Mouse (Mus musculus): ENCODE measurements around the gene Kcnh7. TPM values are rescaled to one million over a fixed set of nuclear protein-coding genes. Genes with fewer than 3 reads are reported as not detected.
"Not testable (repeated sequence)": the region's sequence is repeated elsewhere in the genome, so short reads cannot be mapped to it uniquely, and the experiment has no call there.

Kcnh7 gene
- polyA plus RNA-seq, 1 experiment from 2014 or later = 0.12 TPM

- 68% methylated on average over 6 of the region's 6 CpGs for WGBS (ENCODE audit: insufficient replicate concordance)
- no peak for ATAC-seq
Measured at GRCm38 (mm10) chr2:62717270-62717669, 466.8 kb downstream of the Kcnh7 start.

GRCm38 (mm10) chr2:62715260-62715659 is 468.8 kb downstream of the Kcnh7 start:
- Histone ChIP-seq H3K9ac (replicated peaks) (no peak overlapping the region), H3K9me3 (ENCODE audit: low read length) (no peaks in the 10 kb centered on the region), H3K4me3 (ENCODE audit: low read depth, low read length) (no peak overlapping the region), H3K27ac (ENCODE audit: low read depth) (no peak overlapping the region), H3K4me2 (ENCODE audit: low read depth, low read length) (no peak overlapping the region), H3K36me3 (replicated peaks; ENCODE audit: insufficient read depth, low read length) (no peaks in the 10 kb centered on the region), H3K4me1 (ENCODE audit: insufficient read depth) (no peaks in the 10 kb centered on the region), H3K27me3 (ENCODE audit: insufficient read depth, low read length) (no peaks in the 10 kb centered on the region)
- TF ChIP-seq EP300 (IDR thresholded peaks at IDR 0.05; ENCODE audit: low read depth) = no peak
- TF ChIP-seq CTCF (IDR thresholded peaks at IDR 0.05; ENCODE audit: low read depth) = no peak
- no peak for ATAC-seq
- no peak for DNase-seq
- 64% methylated on average over 4 of the region's 4 CpGs for WGBS (ENCODE audit: insufficient replicate concordance)

More at GRCm38 (mm10) chr2:62717270-62717669, 466.8 kb downstream of the Kcnh7 start:
- H3K27ac ChIP-seq (ENCODE audit: low read depth) = no peak overlapping the region
- no peak overlapping the region for H3K4me3 ChIP-seq (ENCODE audit: low read depth, low read length)
- no peaks in the 10 kb centered on the region for H3K4me1 ChIP-seq (ENCODE audit: insufficient read depth)
- no peak overlapping the region for H3K9ac ChIP-seq (replicated peaks)
- no peaks in the 10 kb centered on the region for H3K9me3 ChIP-seq (ENCODE audit: low read length)
- TF ChIP-seq EP300 (IDR thresholded peaks at IDR 0.05; ENCODE audit: low read depth) (no peak), CTCF (IDR thresholded peaks at IDR 0.05; ENCODE audit: low read depth) (no peak)
- DNase-seq = no peak
- H3K27me3 ChIP-seq (ENCODE audit: insufficient read depth, low read length) = no peaks in the 10 kb centered on the region
- H3K36me3 ChIP-seq (replicated peaks; ENCODE audit: insufficient read depth, low read length) = no peaks in the 10 kb centered on the region
- H3K4me2 ChIP-seq (ENCODE audit: low read depth, low read length) = no peak overlapping the region

- not testable (repeated sequence) for H3K9ac ChIP-seq (replicated peaks); H3K27me3 ChIP-seq (ENCODE audit: insufficient read depth, low read length); DNase-seq; ATAC-seq; H3K4me3 ChIP-seq (ENCODE audit: low read depth, low read length); H3K4me2 ChIP-seq (ENCODE audit: low read depth, low read length); H3K4me1 ChIP-seq (ENCODE audit: insufficient read depth); H3K9me3 ChIP-seq (ENCODE audit: low read length); H3K36me3 ChIP-seq (replicated peaks; ENCODE audit: insufficient read depth, low read length); H3K27ac ChIP-seq (ENCODE audit: low read depth)
- 83% methylated on average over 4 of the region's 4 CpGs for WGBS (ENCODE audit: insufficient replicate concordance)
Measured at GRCm38 (mm10) chr2:62714362-62714761, 469.7 kb downstream of the Kcnh7 start.

- ATAC-seq (no peak), DNase-seq (no peak)
- no peaks in the 10 kb centered on the region for H3K27me3 ChIP-seq (ENCODE audit: insufficient read depth, low read length)
- H3K4me2 ChIP-seq (ENCODE audit: low read depth, low read length) = no peak overlapping the region
- TF ChIP-seq EP300 (IDR thresholded peaks at IDR 0.05; ENCODE audit: low read depth) = no peak
- no peak for TF ChIP-seq CTCF (IDR thresholded peaks at IDR 0.05; ENCODE audit: low read depth)
- no peak overlapping the region for H3K4me3 ChIP-seq (ENCODE audit: low read depth, low read length)
- no peak overlapping the region for H3K27ac ChIP-seq (ENCODE audit: low read depth)
- H3K4me1 ChIP-seq (ENCODE audit: insufficient read depth) = no peaks in the 10 kb centered on the region
- H3K36me3 ChIP-seq (replicated peaks; ENCODE audit: insufficient read depth, low read length) = no peaks in the 10 kb centered on the region
- 72% methylated on average over 1 of the region's 1 CpGs for WGBS (ENCODE audit: insufficient replicate concordance)
- no peak overlapping the region for H3K9ac ChIP-seq (replicated peaks)
- H3K9me3 ChIP-seq (ENCODE audit: low read length) = no peaks in the 10 kb centered on the region
Measured at GRCm38 (mm10) chr2:62709633-62710032, 474.5 kb downstream of the Kcnh7 start.

- Histone ChIP-seq H3K4me2 (ENCODE audit: low read depth, low read length) (no peak overlapping the region), H3K27ac (ENCODE audit: low read depth) (no peak overlapping the region), H3K36me3 (replicated peaks; ENCODE audit: insufficient read depth, low read length) (no peaks in the 10 kb centered on the region), H3K4me1 (ENCODE audit: insufficient read depth) (no peaks in the 10 kb centered on the region), H3K27me3 (ENCODE audit: insufficient read depth, low read length) (no peaks in the 10 kb centered on the region), H3K9ac (replicated peaks) (no peak overlapping the region), H3K4me3 (ENCODE audit: low read depth, low read length) (no peak overlapping the region), H3K9me3 (ENCODE audit: low read length) (no peaks in the 10 kb centered on the region)
- 54% methylated on average over 3 of the region's 3 CpGs for WGBS (ENCODE audit: insufficient replicate concordance)
- DNase-seq (no peak), ATAC-seq (0 out of 2 replicates have a peak, but pooled peaks have one; percentile 21)
- no peak for TF ChIP-seq EP300 (IDR thresholded peaks at IDR 0.05; ENCODE audit: low read depth)
- TF ChIP-seq CTCF (IDR thresholded peaks at IDR 0.05; ENCODE audit: low read depth) = no peak
Measured at GRCm38 (mm10) chr2:62706313-62706712, 477.8 kb downstream of the Kcnh7 start.

GRCm38 (mm10) chr2:62685934-62686333 is 498.2 kb downstream of the Kcnh7 start:
- H3K4me3 ChIP-seq (ENCODE audit: low read depth, low read length) = no peak overlapping the region
- H3K9ac ChIP-seq (replicated peaks) = no peak overlapping the region
- TF ChIP-seq EP300 (IDR thresholded peaks at IDR 0.05; ENCODE audit: low read depth) (no peak), CTCF (IDR thresholded peaks at IDR 0.05; ENCODE audit: low read depth) (no peak)
- WGBS (ENCODE audit: insufficient replicate concordance) = 73% methylated on average over 6 of the region's 6 CpGs
- H3K4me2 ChIP-seq (ENCODE audit: low read depth, low read length) = no peak overlapping the region
- H3K9me3 ChIP-seq (ENCODE audit: low read length) = no peaks in the 10 kb centered on the region
- ATAC-seq (no peak), DNase-seq (no peak)
- peaks cover 3% of the 10 kb centered on the region; the same call in 1 of the 2 replicates for H3K36me3 ChIP-seq (replicated peaks; ENCODE audit: insufficient read depth, low read length)
- no peak overlapping the region for H3K27ac ChIP-seq (ENCODE audit: low read depth)
- H3K4me1 ChIP-seq (ENCODE audit: insufficient read depth) = no peaks in the 10 kb centered on the region
- no peaks in the 10 kb centered on the region for H3K27me3 ChIP-seq (ENCODE audit: insufficient read depth, low read length)

Data from liver, postnatal 0 days (tissue).